Mouse (Mus musculus) neural tube, embryonic 12.5 days (tissue): ENCODE data around the gene Lancl2. TPM values are rescaled to one million over a fixed set of nuclear protein-coding genes. Genes with fewer than 3 reads are reported as not detected.

Experiments used
- ATAC-seq: fragments of 200-750 bp; cut with Nextera tagmentation; 2 replicates; pipeline ENCODE4 v1.8.0; 2017; ENCODE audit warnings: low read depth, mild to moderate bottlenecking, moderate TSS enrichment, moderate library complexity; ENCODE audit not compliant: low FRiP score
- H3K27ac ChIP-seq: fragments of 300-500 bp; sonication (generic); 2 replicates; pipeline ENCODE4 v1.5.1; 2016
- H3K27me3 ChIP-seq: fragments of 300-500 bp; sonication (generic); replicated peaks from 2 replicates; pipeline ENCODE4 v1.6.1; 2016; ENCODE audit warnings: mild to moderate bottlenecking
- H3K36me3 ChIP-seq: fragments of 300-500 bp; sonication (generic); 2 replicates; pipeline ENCODE4 v1.6.1; 2016; ENCODE audit warnings: mild to moderate bottlenecking
- H3K4me1 ChIP-seq: fragments of 300-500 bp; sonication (generic); 2 replicates; pipeline ENCODE4 v1.6.1; 2016
- H3K4me2 ChIP-seq: fragments of 300-500 bp; sonication (generic); replicated peaks from 2 replicates; pipeline ENCODE4 v1.6.1; 2016; ENCODE audit warnings: mild to moderate bottlenecking
- H3K4me3 ChIP-seq: fragments of 300-500 bp; sonication (generic); 2 replicates; pipeline ENCODE4 v1.5.1; 2016
- H3K9ac ChIP-seq: fragments of 300-500 bp; sonication (generic); 2 replicates; pipeline ENCODE4 v1.6.1; 2016; ENCODE audit warnings: mild to moderate bottlenecking
- H3K9me3 ChIP-seq: fragments of 300-500 bp; sonication (generic); 2 replicates; pipeline ENCODE4 v1.6.1; 2016; ENCODE audit warnings: mild to moderate bottlenecking
- WGBS: fragments of 180-500 bp; shearing (Covaris S2); methylation state at CpG from one replicate; pipeline ENCODE4 v1.1.7; 2016; 5-methylcytosine and 5-hydroxymethylcytosine counted together
- polyA plus RNA-seq: library from polyadenylated mRNA; unstranded; fragments of >200 nt; fragmentation: Nextera tagmentation; extraction: Ambion mirVana; gene quantifications from 2 replicates; pipeline ENCODE4 v1.2.1, GENCODE M21; 2016

Lancl2 gene
- polyA plus RNA-seq, 1 experiment from 2014 or later, result 55.9 TPM

GRCm38 (mm10) chr6:57773792-57774191 is 71.5 kb downstream of the Lancl2 start:
- Histone ChIP-seq H3K9ac (no peak overlapping the region), H3K27ac (no peak overlapping the region), H3K36me3 (peaks cover 20% of the 10 kb centered on the region), H3K9me3 (no peaks in the 10 kb centered on the region), H3K4me2 (no peak overlapping the region), H3K4me3 (no peak overlapping the region), H3K4me1 (no peaks in the 10 kb centered on the region), H3K27me3 (no peaks in the 10 kb centered on the region)
- no peak for ATAC-seq
- WGBS, result 98% methylated on average over 1 of the region's 1 CpGs

DNA sequence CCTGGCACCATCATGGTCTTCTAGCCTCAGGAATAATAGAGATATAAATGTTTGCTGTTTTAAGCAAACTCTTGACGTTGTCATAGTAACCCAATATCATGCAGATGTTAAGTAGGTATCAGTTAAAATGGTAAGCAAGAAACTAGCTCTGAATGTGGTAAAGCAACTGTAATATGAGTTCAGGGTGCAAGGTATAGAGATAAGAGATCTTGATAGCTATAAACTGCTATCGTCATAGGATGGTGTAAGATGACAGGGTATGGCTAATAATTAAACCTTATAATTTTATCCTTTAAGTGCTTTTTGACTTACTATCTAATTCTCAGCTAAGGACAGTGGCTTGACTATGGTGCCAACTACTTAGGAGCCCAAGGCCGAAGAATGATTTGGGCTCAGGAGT is 78.0 kb downstream of the Lancl2 start:
- no peaks in the 10 kb centered on the region for H3K4me1 ChIP-seq
- no peak for ATAC-seq
- 91% methylated on average over 3 of the region's 3 CpGs for WGBS

GRCm38 (mm10) chr6:57782658-57783057 is 80.3 kb downstream of the Lancl2 start:
- 95% methylated on average over 1 of the region's 1 CpGs for WGBS
- Histone ChIP-seq H3K27ac (no peak overlapping the region), H3K9ac (no peak overlapping the region), H3K4me3 (no peak overlapping the region), H3K36me3 (no peaks in the 10 kb centered on the region), H3K4me1 (no peaks in the 10 kb centered on the region), H3K4me2 (no peak overlapping the region), H3K9me3 (no peaks in the 10 kb centered on the region), H3K27me3 (no peaks in the 10 kb centered on the region)
- ATAC-seq, result no peak

More for the DNA sequence above, 78.0 kb downstream of the Lancl2 start:
- Histone ChIP-seq H3K9ac (no peak overlapping the region), H3K4me2 (no peak overlapping the region), H3K27me3 (no peaks in the 10 kb centered on the region), H3K9me3 (no peaks in the 10 kb centered on the region), H3K4me3 (no peak overlapping the region), H3K36me3 (no peaks in the 10 kb centered on the region), H3K27ac (no peak overlapping the region)

GRCm38 (mm10) chr6:57784251-57784650 is 81.9 kb downstream of the Lancl2 start:
- no peak overlapping the region for H3K9ac ChIP-seq
- H3K27me3 ChIP-seq, result no peaks in the 10 kb centered on the region
- no peak overlapping the region for H3K27ac ChIP-seq
- H3K4me3 ChIP-seq, result no peak overlapping the region
- no peaks in the 10 kb centered on the region for H3K4me1 ChIP-seq
- 96% methylated on average over 1 of the region's 1 CpGs for WGBS
- H3K4me2 ChIP-seq, result no peak overlapping the region
- ATAC-seq, result no peak
- no peaks in the 10 kb centered on the region for H3K9me3 ChIP-seq
- no peaks in the 10 kb centered on the region for H3K36me3 ChIP-seq

- 96% methylated on average over 6 of the region's 6 CpGs for WGBS
Measured at GRCm38 (mm10) chr6:57787376-57787775, 85.0 kb downstream of the Lancl2 start.

More at GRCm38 (mm10) chr6:57787376-57787775, 85.0 kb downstream of the Lancl2 start:
- Histone ChIP-seq H3K4me1 (no peaks in the 10 kb centered on the region), H3K9ac (no peak overlapping the region), H3K4me2 (no peak overlapping the region), H3K27ac (no peak overlapping the region), H3K27me3 (no peaks in the 10 kb centered on the region), H3K4me3 (no peak overlapping the region), H3K36me3 (peaks cover 4% of the 10 kb centered on the region; the same call in 1 of the 2 replicates), H3K9me3 (no peaks in the 10 kb centered on the region)
- ATAC-seq, result no peak

Other genes starting within 250 kb of the Lancl2 start
- gene Ppm1k, start 167.1 kb upstream of the Lancl2 start, polyA plus RNA-seq, result 6.6 and 7.1 TPM in 2 replicates
- 1.6 and 1.9 TPM in 2 replicates for gene Herc6, start 121.5 kb upstream of the Lancl2 start, polyA plus RNA-seq
- gene Pyurf, start 10.5 kb upstream of the Lancl2 start, polyA plus RNA-seq, result 16.4 and 17.2 TPM in 2 replicates
- 111 and 116 TPM in 2 replicates for gene Vopp1, start 122.6 kb downstream of the Lancl2 start, polyA plus RNA-seq
- gene Vmn1r21, start 147.8 kb downstream of the Lancl2 start, polyA plus RNA-seq, result not detected in 2 replicates
- gene Vmn1r22, start 205.5 kb downstream of the Lancl2 start, polyA plus RNA-seq, result not detected in 2 replicates
- not detected in 2 replicates for gene Vmn1r23, start 224.3 kb downstream of the Lancl2 start, polyA plus RNA-seq